Mouse (Mus musculus) erythroblast, embryonic 14.5 days (primary cell): ENCODE data around the gene Baiap2l1. TPM values are rescaled to one million over a fixed set of nuclear protein-coding genes. Genes with fewer than 3 reads are reported as not detected.

Experiments
- H3K27me3 ChIP-seq: 2 replicates; pipeline ENCODE4 v1.6.1; 2012; ENCODE audit warnings: inconsistent platforms; ENCODE audit not compliant: control insufficient read depth
- H3K36me3 ChIP-seq: 2 replicates; pipeline ENCODE4 v1.6.1; 2012; ENCODE audit warnings: mild to moderate bottlenecking, inconsistent platforms; ENCODE audit not compliant: control insufficient read depth
- H3K4me1 ChIP-seq: 2 replicates; pipeline ENCODE4 v1.6.1; 2012; ENCODE audit warnings: inconsistent platforms; ENCODE audit not compliant: control insufficient read depth
- H3K4me3 ChIP-seq: replicated peaks from 2 replicates; pipeline ENCODE3; 2012; ENCODE audit warnings: moderate library complexity, mild to moderate bottlenecking, inconsistent platforms
- H3K9me3 ChIP-seq: 2 replicates; pipeline ENCODE4 v1.6.1; 2012; ENCODE audit warnings: low read length, inconsistent platforms, mixed read lengths; ENCODE audit not compliant: control insufficient read depth
- GATA1 ChIP-seq: IDR thresholded peaks from 2 replicates; pipeline ENCODE4 v1.6.1; 2012; ENCODE audit warnings: low read length, inconsistent platforms, mixed read lengths
- TAL1 ChIP-seq: IDR thresholded peaks from 3 replicates; pipeline ENCODE4 v1.6.1; 2012; ENCODE audit warnings: low read length, inconsistent platforms, mixed read lengths
- polyA plus RNA-seq: library from polyadenylated mRNA; stranded (reverse); fragments of >175 nt; gene quantifications from 2 replicates; pipeline ENCODE4 v1.2.3, GENCODE M21; 2012

The Baiap2l1 gene
- polyA plus RNA-seq, 1 experiment: not detected

GRCm38 (mm10) chr5:144269926-144270325, 88.0 kb downstream of the Baiap2l1 start:
- Histone ChIP-seq H3K4me1 (peaks cover 13% of the 10 kb centered on the region), H3K36me3 (peaks cover 7% of the 10 kb centered on the region), H3K27me3 (no peaks in the 10 kb centered on the region), H3K9me3 (no peaks in the 10 kb centered on the region), H3K4me3 (no peak overlapping the region)
- TF ChIP-seq GATA1: no peak
- no peak for TF ChIP-seq TAL1

DNA sequence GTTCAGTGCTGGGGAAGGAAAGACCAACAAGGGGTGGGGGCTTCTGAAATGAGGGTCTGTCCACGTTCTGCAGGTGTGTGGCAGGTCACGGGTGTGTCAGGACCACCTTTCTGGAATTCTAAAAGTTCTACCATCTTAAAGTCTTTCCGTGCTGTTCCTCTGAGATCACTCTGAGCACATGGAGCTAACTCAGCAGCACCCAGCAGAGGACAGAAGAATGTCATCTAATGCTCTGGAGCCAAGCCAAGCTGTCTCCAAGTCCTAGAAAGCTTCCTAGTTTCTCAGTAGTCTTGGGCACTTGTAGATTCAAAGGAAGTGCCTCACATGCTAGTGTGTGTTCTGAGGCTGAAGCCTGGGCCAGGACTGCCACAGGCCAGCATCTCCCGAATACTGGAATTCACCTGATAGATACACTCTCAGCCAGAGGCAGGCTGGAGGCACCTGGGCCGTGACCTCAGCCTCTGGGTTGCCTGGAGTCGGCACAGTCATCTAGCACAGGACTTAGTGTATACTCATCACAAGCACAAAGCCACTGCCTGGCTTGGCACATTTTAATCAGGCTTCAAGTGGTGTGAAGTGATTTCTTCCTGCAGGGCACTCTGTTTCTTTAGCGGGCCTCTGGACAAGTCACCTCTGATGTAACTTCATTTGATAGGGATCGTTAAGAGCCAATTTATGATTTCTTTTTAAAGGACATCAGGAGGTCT, 90.2 kb downstream of the Baiap2l1 start:
- Histone ChIP-seq H3K4me3 (no peak overlapping the region), H3K36me3 (peaks cover 19% of the 10 kb centered on the region)
- TF ChIP-seq GATA1: no peak
- TF ChIP-seq TAL1: no peak

DNA sequence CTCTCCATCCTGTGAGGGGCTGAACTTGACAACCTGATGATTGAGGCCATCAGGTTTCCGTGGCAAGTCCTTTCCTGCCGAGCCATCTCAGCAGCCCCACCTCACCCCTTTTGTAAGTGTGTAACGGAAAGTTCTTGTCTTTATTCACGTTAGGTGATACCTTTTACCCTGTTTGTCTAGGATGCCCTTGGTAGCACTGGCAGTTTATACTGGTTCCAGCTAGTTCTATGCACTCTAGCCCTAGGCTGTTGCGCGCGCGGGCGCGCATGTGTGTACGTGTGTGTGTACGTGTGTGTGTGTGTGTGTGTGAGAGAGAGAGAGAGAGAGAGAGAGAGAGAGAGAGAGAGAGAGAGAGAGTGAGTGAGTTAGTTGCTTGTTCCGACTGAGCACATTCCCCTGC, 94.4 kb downstream of the Baiap2l1 start:
- TF ChIP-seq TAL1: no peak
- no peak for TF ChIP-seq GATA1
- peaks cover 5% of the 10 kb centered on the region for H3K4me1 ChIP-seq
- no peaks in the 10 kb centered on the region for H3K27me3 ChIP-seq
- no peaks in the 10 kb centered on the region for H3K9me3 ChIP-seq
- H3K4me3 ChIP-seq: no peak overlapping the region
- peaks cover 37% of the 10 kb centered on the region for H3K36me3 ChIP-seq

More for the DNA sequence above, 90.2 kb downstream of the Baiap2l1 start:
- Histone ChIP-seq H3K9me3 (no peaks in the 10 kb centered on the region), H3K4me1 (peaks cover 13% of the 10 kb centered on the region), H3K27me3 (no peaks in the 10 kb centered on the region)

DNA sequence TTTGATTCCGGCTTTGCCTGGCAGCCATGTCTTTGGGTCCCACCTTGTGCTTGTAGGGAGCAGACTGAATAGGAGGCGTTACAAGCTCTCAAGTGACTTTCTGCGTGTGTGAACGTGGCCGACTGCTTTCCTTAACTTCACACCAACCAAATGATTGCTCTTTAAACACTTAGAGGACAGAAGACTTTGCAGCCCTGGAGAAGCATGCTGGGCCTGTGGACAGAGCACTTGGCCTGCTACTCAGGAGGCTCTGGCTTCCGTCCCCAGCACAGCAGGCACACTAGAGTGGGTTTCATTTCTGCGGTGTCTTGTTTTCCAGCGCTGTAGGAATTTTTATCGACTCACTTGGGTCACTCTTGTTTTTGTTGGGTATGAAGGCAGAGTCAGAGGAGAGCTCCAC, 94.8 kb downstream of the Baiap2l1 start:
- Histone ChIP-seq H3K4me3 (no peak overlapping the region), H3K27me3 (no peaks in the 10 kb centered on the region), H3K4me1 (peaks cover 7% of the 10 kb centered on the region), H3K9me3 (no peaks in the 10 kb centered on the region), H3K36me3 (peaks cover 40% of the 10 kb centered on the region)
- TF ChIP-seq GATA1 (no peak), TAL1 (no peak)

GRCm38 (mm10) chr5:144261829-144262228, 96.1 kb downstream of the Baiap2l1 start:
- TF ChIP-seq TAL1 (no peak), GATA1 (no peak)
- H3K27me3 ChIP-seq: peaks cover 2% of the 10 kb centered on the region
- H3K36me3 ChIP-seq: peaks cover 40% of the 10 kb centered on the region
- no peaks in the 10 kb centered on the region for H3K9me3 ChIP-seq
- no peak overlapping the region for H3K4me3 ChIP-seq
- peaks cover 15% of the 10 kb centered on the region for H3K4me1 ChIP-seq

DNA sequence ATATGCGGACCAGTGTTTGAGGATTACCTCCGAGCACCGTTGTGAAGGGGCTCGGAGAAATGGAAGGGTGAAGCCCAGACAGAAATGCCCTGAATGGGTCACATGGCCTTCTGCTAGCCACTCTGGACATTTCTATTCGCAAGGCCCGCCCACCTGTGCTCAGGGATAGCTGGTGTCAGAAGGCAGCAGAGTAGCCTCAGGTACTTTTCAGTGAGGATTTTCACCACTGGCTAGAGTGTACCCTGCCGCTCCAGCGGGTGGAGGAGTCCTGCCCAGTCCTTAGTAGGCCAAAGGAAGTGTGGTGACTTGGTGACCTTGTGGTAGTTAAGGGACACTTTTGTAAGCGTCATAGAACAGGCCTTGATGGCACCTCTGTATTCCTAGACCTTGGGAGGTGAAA, 96.6 kb downstream of the Baiap2l1 start:
- Histone ChIP-seq H3K4me3 (no peak overlapping the region), H3K36me3 (peaks cover 36% of the 10 kb centered on the region), H3K27me3 (peaks cover 6% of the 10 kb centered on the region), H3K4me1 (peaks cover 20% of the 10 kb centered on the region), H3K9me3 (no peaks in the 10 kb centered on the region)
- TF ChIP-seq GATA1 (no peak), TAL1 (no peak)

GRCm38 (mm10) chr5:144260464-144260863, 97.4 kb downstream of the Baiap2l1 start:
- Histone ChIP-seq H3K27me3 (peaks cover 13% of the 10 kb centered on the region), H3K4me3 (no peak overlapping the region), H3K9me3 (no peaks in the 10 kb centered on the region), H3K4me1 (peaks cover 29% of the 10 kb centered on the region), H3K36me3 (peaks cover 34% of the 10 kb centered on the region)
- no peak for TF ChIP-seq GATA1
- TF ChIP-seq TAL1: no peak

DNA sequence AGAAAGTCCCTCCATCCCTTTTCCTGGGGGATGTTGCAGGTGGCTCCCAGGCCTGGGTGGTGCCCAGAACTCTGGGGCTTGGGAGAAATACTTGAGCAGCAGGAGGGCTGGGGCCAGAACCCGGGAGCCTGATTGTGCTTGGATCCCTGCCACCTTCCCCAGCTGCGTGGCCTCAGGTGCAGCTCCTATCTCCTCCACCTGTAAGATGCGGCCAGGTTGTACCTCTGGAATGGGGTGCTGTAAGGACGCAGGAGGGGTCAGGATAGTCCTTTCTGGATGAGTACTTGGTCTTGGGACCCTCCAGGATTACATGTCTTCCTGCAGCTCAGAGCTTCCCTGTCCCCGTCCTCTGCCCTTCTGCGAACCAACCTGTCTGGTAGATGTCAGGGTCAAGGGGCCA, 98.7 kb downstream of the Baiap2l1 start:
- no peak overlapping the region for H3K4me3 ChIP-seq
- peaks cover 26% of the 10 kb centered on the region for H3K36me3 ChIP-seq
- TF ChIP-seq TAL1: no peak
- no peak for TF ChIP-seq GATA1
- peaks cover 13% of the 10 kb centered on the region for H3K27me3 ChIP-seq
- peaks cover 37% of the 10 kb centered on the region for H3K4me1 ChIP-seq
- H3K9me3 ChIP-seq: no peaks in the 10 kb centered on the region

DNA sequence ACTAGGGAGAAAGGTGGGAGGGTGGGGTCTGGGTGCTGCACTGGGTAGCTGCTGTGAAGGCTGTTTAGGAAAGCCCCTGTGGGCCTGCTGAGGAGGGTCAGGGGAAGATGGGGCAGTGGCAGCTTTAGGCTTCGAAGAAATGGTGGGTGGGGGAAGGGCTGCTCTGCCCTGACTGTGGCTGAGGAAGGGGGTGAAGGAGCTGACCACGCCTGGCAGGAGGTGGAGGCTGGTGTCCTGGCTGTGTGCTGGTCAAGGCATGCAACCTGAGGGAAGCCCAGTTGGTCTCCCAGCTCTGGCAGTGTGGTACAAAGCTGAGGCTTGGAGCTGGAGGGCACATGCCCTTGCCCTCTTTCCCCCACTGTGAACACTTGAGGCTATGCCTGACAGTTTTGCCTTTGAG, 99.2 kb downstream of the Baiap2l1 start:
- Histone ChIP-seq H3K36me3 (peaks cover 24% of the 10 kb centered on the region), H3K27me3 (peaks cover 13% of the 10 kb centered on the region), H3K9me3 (no peaks in the 10 kb centered on the region), H3K4me3 (no peak overlapping the region), H3K4me1 (peaks cover 42% of the 10 kb centered on the region)
- TF ChIP-seq TAL1 (no peak), GATA1 (no peak)

- peaks cover 24% of the 10 kb centered on the region for H3K36me3 ChIP-seq
- H3K9me3 ChIP-seq: no peaks in the 10 kb centered on the region
- peaks cover 44% of the 10 kb centered on the region for H3K4me1 ChIP-seq
- TF ChIP-seq GATA1: no peak
- no peak for TF ChIP-seq TAL1
- H3K4me3 ChIP-seq: no peak overlapping the region
- H3K27me3 ChIP-seq: peaks cover 13% of the 10 kb centered on the region
These were observed 99.7 kb downstream of the Baiap2l1 start for GRCm38 (mm10) chr5:144258131-144258611.
